Mouse (Mus musculus): ENCODE measurements around the gene Plxnc1. TPM values are rescaled to one million over a fixed set of nuclear protein-coding genes. Genes with fewer than 3 reads are reported as not detected.

The Plxnc1 gene
- polyA plus RNA-seq, 1 experiment from 2014 or later = 0.70 TPM

- no peaks in the 10 kb centered on the region for H3K9me3 ChIP-seq (ENCODE audit: control insufficient read depth)
- no peak overlapping the region for H3K27ac ChIP-seq (ENCODE audit: low read depth, low read length)
- no peaks in the 10 kb centered on the region for H3K36me3 ChIP-seq (ENCODE audit: control insufficient read depth, insufficient read depth)
- no peak for ATAC-seq
- no peak for TF ChIP-seq CTCF (IDR thresholded peaks at IDR 0.05; ENCODE audit: low read depth)
- peaks cover 76% of the 10 kb centered on the region for H3K27me3 ChIP-seq (replicated peaks; ENCODE audit: control insufficient read depth, insufficient read depth, low read length)
- H3K4me1 ChIP-seq (replicated peaks; ENCODE audit: control insufficient read depth, insufficient read depth, low read length) = no peaks in the 10 kb centered on the region
- 1% methylated on average over 26 of the region's 26 CpGs for WGBS
- peak overlapping the region; percentile 99 for H3K4me2 ChIP-seq (replicated peaks; ENCODE audit: low read depth)
- H3K9ac ChIP-seq (ENCODE audit: low read depth, low read length) = peak overlapping the region; percentile 22; the same call in 1 of the 2 replicates
- H3K4me3 ChIP-seq (ENCODE audit: low read depth, low read length) = peak overlapping the region; percentile 67
Observed at GRCm38 (mm10) chr10:94943401-94943845, 1.2 kb downstream of the Plxnc1 start.

GRCm38 (mm10) chr10:94942449-94943041, 2.1 kb downstream of the Plxnc1 start:
- TF ChIP-seq CTCF (IDR thresholded peaks at IDR 0.05; ENCODE audit: low read depth) = no peak
- 5% methylated on average over 17 of the region's 17 CpGs for whole genome bisulfite sequencing
- H3K27me3 ChIP-seq (replicated peaks; ENCODE audit: control insufficient read depth, insufficient read depth, low read length) = peaks cover 74% of the 10 kb centered on the region
- peak overlapping the region; percentile 67 for H3K4me3 ChIP-seq (ENCODE audit: low read depth, low read length)
- ATAC-seq = no peak
- no peak overlapping the region for H3K27ac ChIP-seq (ENCODE audit: low read depth, low read length)
- no peaks in the 10 kb centered on the region for H3K4me1 ChIP-seq (replicated peaks; ENCODE audit: control insufficient read depth, insufficient read depth, low read length)
- no peaks in the 10 kb centered on the region for H3K9me3 ChIP-seq (ENCODE audit: control insufficient read depth)
- no peak overlapping the region for H3K9ac ChIP-seq (ENCODE audit: low read depth, low read length)
- peak overlapping the region; percentile 99 for H3K4me2 ChIP-seq (replicated peaks; ENCODE audit: low read depth)
- H3K36me3 ChIP-seq (ENCODE audit: control insufficient read depth, insufficient read depth) = no peaks in the 10 kb centered on the region

GRCm38 (mm10) chr10:94941551-94941950, 3.1 kb downstream of the Plxnc1 start:
- 23% methylated on average over 4 of the region's 4 CpGs for WGBS
- Histone ChIP-seq H3K4me1 (replicated peaks; ENCODE audit: control insufficient read depth, insufficient read depth, low read length) (no peaks in the 10 kb centered on the region), H3K36me3 (ENCODE audit: control insufficient read depth, insufficient read depth) (no peaks in the 10 kb centered on the region), H3K27me3 (replicated peaks; ENCODE audit: control insufficient read depth, insufficient read depth, low read length) (peaks cover 67% of the 10 kb centered on the region), H3K9ac (ENCODE audit: low read depth, low read length) (no peak overlapping the region), H3K4me3 (ENCODE audit: low read depth, low read length) (no peak overlapping the region), H3K27ac (ENCODE audit: low read depth, low read length) (no peak overlapping the region), H3K9me3 (ENCODE audit: control insufficient read depth) (no peaks in the 10 kb centered on the region), H3K4me2 (replicated peaks; ENCODE audit: low read depth) (no peak overlapping the region)
- no peak for ATAC-seq
- no peak for TF ChIP-seq CTCF (IDR thresholded peaks at IDR 0.05; ENCODE audit: low read depth)

GRCm38 (mm10) chr10:94940786-94941185, 3.8 kb downstream of the Plxnc1 start:
- Histone ChIP-seq H3K4me3 (ENCODE audit: low read depth, low read length) (no peak overlapping the region), H3K4me2 (replicated peaks; ENCODE audit: low read depth) (no peak overlapping the region), H3K9ac (ENCODE audit: low read depth, low read length) (no peak overlapping the region), H3K36me3 (ENCODE audit: control insufficient read depth, insufficient read depth) (no peaks in the 10 kb centered on the region), H3K9me3 (ENCODE audit: control insufficient read depth) (no peaks in the 10 kb centered on the region), H3K27me3 (replicated peaks; ENCODE audit: control insufficient read depth, insufficient read depth, low read length) (peaks cover 60% of the 10 kb centered on the region), H3K27ac (ENCODE audit: low read depth, low read length) (no peak overlapping the region), H3K4me1 (replicated peaks; ENCODE audit: control insufficient read depth, insufficient read depth, low read length) (no peaks in the 10 kb centered on the region)
- no peak for ATAC-seq
- TF ChIP-seq CTCF (IDR thresholded peaks at IDR 0.05; ENCODE audit: low read depth) = no peak
- 52% methylated on average over 7 of the region's 7 CpGs for WGBS

- no peak for ATAC-seq
- 42% methylated on average over 2 of the region's 2 CpGs for WGBS
- Histone ChIP-seq H3K4me2 (replicated peaks; ENCODE audit: low read depth) (no peak overlapping the region), H3K9ac (ENCODE audit: low read depth, low read length) (no peak overlapping the region), H3K4me1 (replicated peaks; ENCODE audit: control insufficient read depth, insufficient read depth, low read length) (no peaks in the 10 kb centered on the region), H3K27ac (ENCODE audit: low read depth, low read length) (no peak overlapping the region), H3K9me3 (ENCODE audit: control insufficient read depth) (no peaks in the 10 kb centered on the region), H3K27me3 (replicated peaks; ENCODE audit: control insufficient read depth, insufficient read depth, low read length) (peaks cover 53% of the 10 kb centered on the region), H3K4me3 (ENCODE audit: low read depth, low read length) (no peak overlapping the region), H3K36me3 (ENCODE audit: control insufficient read depth, insufficient read depth) (no peaks in the 10 kb centered on the region)
- no peak for TF ChIP-seq CTCF (IDR thresholded peaks at IDR 0.05; ENCODE audit: low read depth)
Observed at GRCm38 (mm10) chr10:94940061-94940460, 4.6 kb downstream of the Plxnc1 start.

GRCm38 (mm10) chr10:94938899-94939298, 5.7 kb downstream of the Plxnc1 start:
- no peaks in the 10 kb centered on the region for H3K4me1 ChIP-seq (replicated peaks; ENCODE audit: control insufficient read depth, insufficient read depth, low read length)
- H3K4me2 ChIP-seq (replicated peaks; ENCODE audit: low read depth) = no peak overlapping the region
- ATAC-seq = no peak
- TF ChIP-seq CTCF (IDR thresholded peaks at IDR 0.05; ENCODE audit: low read depth) = no peak
- H3K27me3 ChIP-seq (replicated peaks; ENCODE audit: control insufficient read depth, insufficient read depth, low read length) = peaks cover 41% of the 10 kb centered on the region
- H3K4me3 ChIP-seq (ENCODE audit: low read depth, low read length) = no peak overlapping the region
- WGBS = 92% methylated on average over 2 of the region's 2 CpGs
- no peaks in the 10 kb centered on the region for H3K36me3 ChIP-seq (ENCODE audit: control insufficient read depth, insufficient read depth)
- no peak overlapping the region for H3K9ac ChIP-seq (ENCODE audit: low read depth, low read length)
- no peaks in the 10 kb centered on the region for H3K9me3 ChIP-seq (ENCODE audit: control insufficient read depth)
- H3K27ac ChIP-seq (ENCODE audit: low read depth, low read length) = no peak overlapping the region
